Mouse (Mus musculus): ENCODE results near the gene Toe1.
A peak's percentile ranks its signal among the peaks of the same experiment; 100 is the strongest.

DNA sequence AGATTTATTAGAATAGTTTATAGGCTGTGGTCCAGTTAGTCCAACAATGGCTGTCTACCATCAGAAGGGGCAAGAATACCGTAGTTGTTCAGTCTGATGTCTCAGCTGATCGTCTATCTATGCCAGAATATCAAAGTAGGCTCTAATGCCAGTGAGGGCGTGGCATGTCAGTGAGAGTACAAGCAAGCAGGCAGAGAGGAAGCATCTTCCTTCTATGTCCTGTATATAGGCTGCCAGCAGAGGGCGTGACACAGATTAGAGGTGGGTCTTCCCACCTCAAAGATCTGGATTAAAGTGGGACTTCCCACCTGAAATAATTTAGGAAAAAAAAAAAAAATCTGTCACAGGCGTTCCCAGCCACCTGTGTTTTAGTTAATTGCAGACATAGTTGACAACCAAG, 7.5 kb downstream of the Toe1 start:
- 0 out of 2 replicates have a peak, but pooled peaks have one; percentile 6 for TF ChIP-seq CTCF (IDR thresholded peaks at IDR 0.05; ENCODE audit: low read depth, low read length)
- no peak for TF ChIP-seq GATA1 (IDR thresholded peaks at IDR 0.05; ENCODE audit: borderline replicate concordance, low read length)
- TF ChIP-seq POLR2AphosphoS5 (IDR thresholded peaks at IDR 0.05; ENCODE audit: insufficient replicate concordance, low read depth, low read length) = no peak

Measured in G1E (cell line).